Mouse (Mus musculus): Measurements from ENCODE around the gene Foxn2. TPM values are rescaled to one million over a fixed set of nuclear protein-coding genes. Genes with fewer than 3 reads are reported as not detected.

The Foxn2 gene
- total RNA-seq, 1 experiment = 29.7 TPM

- H3K4me3 ChIP-seq (ENCODE audit: insufficient read depth in 1 of 2, low read depth in 1 of 2, low read length in 2 of 2, poor library complexity in 1 of 2, severe bottlenecking in 1 of 2) = no peak overlapping the region
- DNase-seq (ENCODE audit: low read depth, low spot score) = no peak
- TF ChIP-seq MAFK (IDR thresholded peaks at IDR 0.05; ENCODE audit: insufficient read depth, low read depth, low read length) (no peak), HCFC1 (IDR thresholded peaks at IDR 0.05; ENCODE audit: borderline replicate concordance, insufficient read depth, low read length) (no peak), ZC3H11A (IDR thresholded peaks at IDR 0.05; ENCODE audit: borderline replicate concordance, low read depth, low read length) (no peak)
Measured at GRCm38 (mm10) chr17:88531176-88531575, 90.7 kb downstream of the Foxn2 start.

GRCm38 (mm10) chr17:88537842-88538430, 97.4 kb downstream of the Foxn2 start:
- Histone ChIP-seq H3K9me3 (ENCODE audit: control insufficient read depth, insufficient read depth, low read depth, low read length) (no peaks in the 10 kb centered on the region), H3K9ac (ENCODE audit: insufficient read depth, low read depth, low read length, poor library complexity, severe bottlenecking) (no peak overlapping the region), H3K4me1 (ENCODE audit: control insufficient read depth in 2 of 2, insufficient read depth in 2 of 2, low read length in 2 of 2, poor library complexity in 1 of 2) (no peaks in the 10 kb centered on the region), H3K27ac (ENCODE audit: insufficient read depth, low read depth, low read length, poor library complexity, severe bottlenecking) (no peak overlapping the region), H3K4me3 (ENCODE audit: insufficient read depth in 1 of 2, low read depth in 1 of 2, low read length in 2 of 2, poor library complexity in 1 of 2, severe bottlenecking in 1 of 2) (no peak overlapping the region), H3K36me3 (ENCODE audit: control insufficient read depth, insufficient read depth, low read length, poor library complexity, severe bottlenecking) (peaks cover 1% of the 10 kb centered on the region; the same call in 1 of the 2 replicates)
- in situ Hi-C loops (cut with MboI; ENCODE audit: low sequenced_read_pairs in 2 of 2, unreplicated experiment in 2 of 2) = no loop called here
- TF ChIP-seq CHD2 (IDR thresholded peaks at IDR 0.05; ENCODE audit: low read depth, low read length) (no peak), HCFC1 (IDR thresholded peaks at IDR 0.05; ENCODE audit: borderline replicate concordance, insufficient read depth, low read length) (no peak)
- no peak for DNase-seq (ENCODE audit: low read depth, low spot score)

More at GRCm38 (mm10) chr17:88531176-88531575, 90.7 kb downstream of the Foxn2 start:
- peaks cover 0 to 3% of the 10 kb centered on the region in 2 experiments; a peak in 2 of 4 replicates for H3K4me1 ChIP-seq (ENCODE audit: control insufficient read depth in 2 of 2, insufficient read depth in 2 of 2, low read length in 2 of 2, poor library complexity in 1 of 2)
- no peak overlapping the region for H3K27ac ChIP-seq (ENCODE audit: insufficient read depth, low read depth, low read length, poor library complexity, severe bottlenecking)
- no peaks in the 10 kb centered on the region for H3K36me3 ChIP-seq (ENCODE audit: control insufficient read depth, insufficient read depth, low read length, poor library complexity, severe bottlenecking)
- no peak overlapping the region for H3K9ac ChIP-seq (ENCODE audit: insufficient read depth, low read depth, low read length, poor library complexity, severe bottlenecking)
- in situ Hi-C loops (cut with MboI; ENCODE audit: low sequenced_read_pairs in 2 of 2, unreplicated experiment in 2 of 2) = no loop called here
- H3K9me3 ChIP-seq (ENCODE audit: control insufficient read depth, insufficient read depth, low read depth, low read length) = no peaks in the 10 kb centered on the region

Other genes with a start within 250 kb of the Foxn2 start
- 21.7 and 24.8 TPM in 2 replicates for gene Ppp1r21, start 89.4 kb downstream of the Foxn2 start, total RNA-seq (2012; rRNA removed)
- 4.0 and 4.5 TPM in 2 replicates for gene Ston1, start 157.0 kb downstream of the Foxn2 start, total RNA-seq (2012; rRNA removed)
- 0.69 and 0.80 TPM in 2 replicates for gene Gtf2a1l, start 227.9 kb downstream of the Foxn2 start, total RNA-seq (2012; rRNA removed)

Data from ES-E14 (cell line).